Mouse (Mus musculus) macrophage (primary cell): ENCODE measurements around the gene Slc37a3. TPM values are rescaled to one million over a fixed set of nuclear protein-coding genes. Genes with fewer than 3 reads are reported as not detected.
A peak's percentile ranks its signal among the peaks of the same experiment; 100 is the strongest.
"Not testable (repeated sequence)": the region's sequence is repeated elsewhere in the genome, so short reads cannot be mapped to it uniquely, and the experiment has no call there.

Source experiments
- H3K27ac ChIP-seq: fragments of 350-480 bp; formaldehyde crosslinking; 2 replicates; pipeline ENCODE4 v1.9.0; 2021
- H3K36me3 ChIP-seq: fragments of 350-480 bp; formaldehyde crosslinking; 2 replicates; pipeline ENCODE4 v1.9.0; 2021; ENCODE audit errors: inconsistent target
- H3K4me3 ChIP-seq: fragments of 350-480 bp; formaldehyde crosslinking; 2 replicates; pipeline ENCODE4 v1.9.0; 2021; ENCODE audit errors: inconsistent target
- H3K79me2 ChIP-seq: fragments of 350-480 bp; formaldehyde crosslinking; 2 replicates; pipeline ENCODE4 v1.9.0; 2021; ENCODE audit errors: inconsistent target
- WGBS: methylation state at CpG from one replicate; pipeline ENCODE4 v1.1.7; 2026; ENCODE audit warnings: inconsistent platforms; ENCODE audit not compliant: missing documents; 5-methylcytosine and 5-hydroxymethylcytosine counted together
- polyA plus RNA-seq: library from polyadenylated mRNA; stranded (reverse); fragments of 250-400 nt; gene quantifications from 3 replicates; pipeline ENCODE4 v1.2.4, GENCODE M21; 2018; ENCODE audit warnings: inconsistent platforms

The Slc37a3 gene
- polyA plus RNA-seq, 1 experiment from 2014 or later = 21.6 TPM

- Histone ChIP-seq H3K27ac (no peak overlapping the region), H3K36me3 (peaks cover 50% of the 10 kb centered on the region), H3K4me3 (no peak overlapping the region), H3K79me2 (no peaks in the 10 kb centered on the region; the same call in 1 of the 2 replicates)
- 100% methylated on average over 6 of the region's 6 CpGs for WGBS
These were observed 19.6 kb upstream of the Slc37a3 start for GRCm38 (mm10) chr6:39397046-39397445.

GRCm38 (mm10) chr6:39395916-39396315 is 18.4 kb upstream of the Slc37a3 start:
- H3K4me3 ChIP-seq = no peak overlapping the region
- H3K79me2 ChIP-seq = no peaks in the 10 kb centered on the region
- no peak overlapping the region for H3K27ac ChIP-seq
- H3K36me3 ChIP-seq = peaks cover 45% of the 10 kb centered on the region
- 97% methylated on average over 4 of the region's 4 CpGs for WGBS

GRCm38 (mm10) chr6:39395471-39395870 is 18.0 kb upstream of the Slc37a3 start:
- no peak overlapping the region for H3K27ac ChIP-seq
- peaks cover 41% of the 10 kb centered on the region for H3K36me3 ChIP-seq
- WGBS = 96% methylated on average over 4 of the region's 4 CpGs
- no peaks in the 10 kb centered on the region for H3K79me2 ChIP-seq
- H3K4me3 ChIP-seq = no peak overlapping the region

- 92% methylated on average over 2 of the region's 2 CpGs for WGBS
- no peak overlapping the region for H3K4me3 ChIP-seq
- no peaks in the 10 kb centered on the region for H3K79me2 ChIP-seq
- peaks cover 46% of the 10 kb centered on the region for H3K36me3 ChIP-seq
- no peak overlapping the region for H3K27ac ChIP-seq
These were observed 12.5 kb upstream of the Slc37a3 start for GRCm38 (mm10) chr6:39389988-39390387.

GRCm38 (mm10) chr6:39381125-39381880 is 3.8 kb upstream of the Slc37a3 start, which contains the start of gene Rab19:
Gene Rab19 (plus strand): TSS chr6:39381175.
- 6% methylated on average over 20 of the region's 20 CpGs for WGBS

GRCm38 (mm10) chr6:39380276-39380675 is 2.8 kb upstream of the Slc37a3 start:
- H3K79me2 ChIP-seq = peaks cover 30% of the 10 kb centered on the region
- WGBS = 46% methylated on average over 3 of the region's 3 CpGs
- no peak overlapping the region for H3K4me3 ChIP-seq
- H3K36me3 ChIP-seq = peaks cover 2% of the 10 kb centered on the region; the same call in 1 of the 2 replicates
- peak overlapping the region; percentile 93 for H3K27ac ChIP-seq

More at GRCm38 (mm10) chr6:39381125-39381880, 3.8 kb upstream of the Slc37a3 start, which contains the start of gene Rab19:
- peak within 1 kb of the TSS; percentile 69 for H3K4me3 ChIP-seq
- peaks cover 19% of the 10 kb centered on the region for H3K79me2 ChIP-seq
- H3K36me3 ChIP-seq = peaks cover 12% of the 10 kb centered on the region
- peak within 1 kb of the TSS; percentile 93 for H3K27ac ChIP-seq

GRCm38 (mm10) chr6:39379749-39380148 is 2.3 kb upstream of the Slc37a3 start:
- Histone ChIP-seq H3K79me2 (peaks cover 35% of the 10 kb centered on the region), H3K36me3 (no peaks in the 10 kb centered on the region), H3K27ac (peak overlapping the region; percentile 93), H3K4me3 (no peak overlapping the region)
- WGBS = 6% methylated on average over 8 of the region's 8 CpGs

- peak overlapping the region; percentile 93 for H3K27ac ChIP-seq
- 2% methylated on average over 4 of the region's 4 CpGs for WGBS
- H3K4me3 ChIP-seq = no peak overlapping the region
- H3K36me3 ChIP-seq = no peaks in the 10 kb centered on the region
- peaks cover 40% of the 10 kb centered on the region for H3K79me2 ChIP-seq
These were observed 1.7 kb upstream of the Slc37a3 start for GRCm38 (mm10) chr6:39379224-39379623.

- H3K27ac ChIP-seq = peak overlapping the region; percentile 93
- peaks cover 48% of the 10 kb centered on the region for H3K79me2 ChIP-seq
- H3K4me3 ChIP-seq, H3K36me3 ChIP-seq: not testable (repeated sequence)
- 67% methylated on average over 12 of the region's 13 CpGs for WGBS
These were observed 823 bp upstream of the Slc37a3 start for GRCm38 (mm10) chr6:39378161-39378835.

GRCm38 (mm10) chr6:39376775-39377174 is 700 bp downstream of the Slc37a3 start:
- Histone ChIP-seq H3K27ac (peak overlapping the region; percentile 32; the same call in 1 of the 2 replicates), H3K36me3 (no peaks in the 10 kb centered on the region), H3K79me2 (peaks cover 39% of the 10 kb centered on the region), H3K4me3 (peak overlapping the region; percentile 76)
- WGBS = 24% methylated on average over 9 of the region's 9 CpGs

GRCm38 (mm10) chr6:39373301-39373955 is 4.0 kb downstream of the Slc37a3 start:
- no peaks in the 10 kb centered on the region for H3K36me3 ChIP-seq
- peaks cover 72% of the 10 kb centered on the region for H3K79me2 ChIP-seq
- WGBS = 76% methylated on average over 4 of the region's 4 CpGs
- peak overlapping the region; percentile 89 for H3K27ac ChIP-seq
- H3K4me3 ChIP-seq = no peak overlapping the region

GRCm38 (mm10) chr6:39372727-39373126 is 4.7 kb downstream of the Slc37a3 start:
- WGBS = 0% methylated on average over 7 of the region's 7 CpGs
- Histone ChIP-seq H3K4me3 (no peak overlapping the region), H3K36me3 (no peaks in the 10 kb centered on the region), H3K27ac (peak overlapping the region; percentile 89), H3K79me2 (peaks cover 79% of the 10 kb centered on the region)

GRCm38 (mm10) chr6:39372042-39372441 is 5.4 kb downstream of the Slc37a3 start:
- Histone ChIP-seq H3K4me3 (no peak overlapping the region), H3K36me3 (no peaks in the 10 kb centered on the region), H3K27ac (peak overlapping the region; percentile 89), H3K79me2 (peaks cover 81% of the 10 kb centered on the region)

- Histone ChIP-seq H3K27ac (no peak overlapping the region), H3K36me3 (peaks cover 18% of the 10 kb centered on the region), H3K4me3 (no peak overlapping the region), H3K79me2 (peaks cover 57% of the 10 kb centered on the region)
- WGBS = 88% methylated on average over 3 of the region's 3 CpGs
These were observed 7.8 kb downstream of the Slc37a3 start for GRCm38 (mm10) chr6:39369631-39370030.
